Mouse (Mus musculus): ENCODE measurements around the gene Cfap221. TPM values are rescaled to one million over a fixed set of nuclear protein-coding genes. Genes with fewer than 3 reads are reported as not detected.

Cfap221 gene
- total and polyA plus RNA-seq, 3 experiments = not detected

DNA sequence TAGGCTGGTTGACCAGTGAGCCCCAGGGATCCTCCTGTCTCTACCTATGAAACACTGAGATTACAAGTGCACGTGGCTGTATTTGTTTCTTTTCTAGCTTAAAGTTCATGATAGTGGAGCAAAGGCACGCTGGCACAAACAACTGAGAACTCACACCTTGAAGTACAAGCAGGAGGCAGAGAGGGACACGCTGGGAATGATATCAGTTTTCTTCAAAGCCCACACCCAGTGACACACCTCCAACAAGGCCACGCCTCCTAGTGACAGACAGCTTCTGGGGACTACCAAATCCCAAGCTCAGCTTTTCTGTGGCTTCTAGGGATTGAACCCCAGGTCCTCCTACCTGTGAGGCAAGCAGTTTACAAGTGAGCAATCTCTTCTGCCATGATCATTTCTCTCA, 23.9 kb downstream of the Cfap221 start:
- Histone ChIP-seq H3K27ac (ENCODE audit: control insufficient read depth, low read depth, low read length) (no peak overlapping the region), H3K4me3 (ENCODE audit: control insufficient read depth in 1 of 2, insufficient read depth in 1 of 2, low read depth in 2 of 2, low read length in 2 of 2) (no peak overlapping the region), H3K4me1 (ENCODE audit: control insufficient read depth in 1 of 2, insufficient read depth in 2 of 2, low read length in 2 of 2) (no peaks in the 10 kb centered on the region), H3K36me3 (ENCODE audit: control insufficient read depth in 1 of 2, insufficient read depth in 2 of 2, low read length in 2 of 2) (no peaks in the 10 kb centered on the region), H3K79me2 (ENCODE audit: control insufficient read depth, insufficient read depth, low read length, poor library complexity) (no peaks in the 10 kb centered on the region), H3K9me3 (replicated peaks; ENCODE audit: insufficient read depth, low read length) (no peaks in the 10 kb centered on the region), H3K9ac (ENCODE audit: control insufficient read depth, low read depth, low read length, poor library complexity, severe bottlenecking) (no peak overlapping the region), H3K27me3 (ENCODE audit: control insufficient read depth in 1 of 2, insufficient read depth in 2 of 2, low read length in 2 of 2) (peaks cover 0 to 6% of the 10 kb centered on the region in 2 experiments; a peak in 2 of 4 replicates)
- no peak for TF ChIP-seq NELFE (IDR thresholded peaks at IDR 0.05; ENCODE audit: low read depth, low read length)
- no peak for TF ChIP-seq CTCF (IDR thresholded peaks at IDR 0.05 in 2 of 3, conservative IDR thresholded peaks at IDR 0.05 in 1 of 3; ENCODE audit: control insufficient read depth in 1 of 3, insufficient read depth in 1 of 3, low read depth in 2 of 3, low read length in 3 of 3, poor library complexity in 1 of 3, severe bottlenecking in 1 of 3)
- TF ChIP-seq ZC3H11A (IDR thresholded peaks at IDR 0.05; ENCODE audit: low read depth, low read length) = no peak
- no peak for TF ChIP-seq NRF1 (IDR thresholded peaks at IDR 0.05; ENCODE audit: insufficient read depth, low read depth, low read length, poor library complexity, severe bottlenecking)
- no peak for TF ChIP-seq MYB (IDR thresholded peaks at IDR 0.05; ENCODE audit: low read depth, low read length)
- TF ChIP-seq CHD1 (IDR thresholded peaks at IDR 0.05; ENCODE audit: low read depth, low read length) = no peak
- TF ChIP-seq USF1 (IDR thresholded peaks at IDR 0.05; ENCODE audit: low read depth, low read length) = no peak
- TF ChIP-seq E2F4 (IDR thresholded peaks at IDR 0.05; ENCODE audit: borderline replicate concordance, low read depth, low read length) = no peak
- DNase-seq (ENCODE audit: low read depth, low spot score) = peak; percentile 4

DNA sequence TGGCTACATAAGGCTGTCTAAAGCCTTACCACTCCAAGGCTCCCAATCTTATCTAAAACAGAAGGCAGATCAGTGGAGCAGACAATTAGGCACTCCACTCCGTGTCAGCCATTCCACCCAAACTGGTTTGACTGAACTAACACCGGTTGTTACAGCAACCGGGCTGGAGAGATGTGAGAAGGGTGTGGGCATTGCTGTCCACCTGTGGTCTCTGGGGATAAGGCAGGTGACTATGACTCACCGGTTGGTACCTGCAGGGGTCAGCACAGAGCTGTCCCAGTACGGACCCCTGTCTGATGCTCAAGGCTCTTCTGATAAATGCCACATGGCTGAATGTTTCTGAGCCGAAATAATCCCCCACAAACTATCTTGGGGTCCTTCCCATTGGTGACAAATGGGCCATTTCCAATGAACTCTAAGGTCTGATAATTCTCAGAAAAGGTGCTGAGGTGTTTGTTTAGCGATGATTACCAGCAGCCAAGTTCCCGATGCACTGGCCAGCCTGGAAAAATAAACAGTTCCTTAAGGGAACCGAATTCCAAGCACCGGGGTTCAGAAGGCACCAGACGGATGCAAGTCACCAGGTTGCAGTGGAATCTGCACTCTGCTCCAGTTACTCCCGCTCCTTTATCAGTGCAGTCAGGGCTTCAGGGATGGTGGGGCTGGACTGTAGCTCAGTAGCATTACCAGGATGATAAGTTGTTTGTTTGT, 31.1 kb downstream of the Cfap221 start:
- Histone ChIP-seq H3K27me3 (ENCODE audit: control insufficient read depth in 1 of 2, insufficient read depth in 2 of 2, low read length in 2 of 2) (peaks cover 0 to 3% of the 10 kb centered on the region in 2 experiments; a peak in 2 of 4 replicates), H3K27ac (ENCODE audit: control insufficient read depth, low read depth, low read length) (no peak overlapping the region), H3K4me3 (ENCODE audit: control insufficient read depth in 1 of 2, insufficient read depth in 1 of 2, low read depth in 2 of 2, low read length in 2 of 2) (no peak overlapping the region), H3K36me3 (ENCODE audit: control insufficient read depth in 1 of 2, insufficient read depth in 2 of 2, low read length in 2 of 2) (no peaks in the 10 kb centered on the region), H3K9ac (ENCODE audit: control insufficient read depth, low read depth, low read length, poor library complexity, severe bottlenecking) (no peak overlapping the region), H3K9me3 (replicated peaks; ENCODE audit: insufficient read depth, low read length) (no peaks in the 10 kb centered on the region), H3K4me1 (ENCODE audit: control insufficient read depth in 1 of 2, insufficient read depth in 2 of 2, low read length in 2 of 2) (no peaks in the 10 kb centered on the region), H3K79me2 (ENCODE audit: control insufficient read depth, insufficient read depth, low read length, poor library complexity) (no peaks in the 10 kb centered on the region)
- TF ChIP-seq CTCF (IDR thresholded peaks at IDR 0.05 in 2 of 3, conservative IDR thresholded peaks at IDR 0.05 in 1 of 3; ENCODE audit: control insufficient read depth in 1 of 3, insufficient read depth in 1 of 3, low read depth in 2 of 3, low read length in 3 of 3, poor library complexity in 1 of 3, severe bottlenecking in 1 of 3) (0 out of 6 replicates have a peak, but pooled peaks of 1 of the 3 experiments have one; percentile 12), MAX (IDR thresholded peaks at IDR 0.05; ENCODE audit: low read length) (no peak)
- no peak for DNase-seq (ENCODE audit: low read depth, low spot score)

DNA sequence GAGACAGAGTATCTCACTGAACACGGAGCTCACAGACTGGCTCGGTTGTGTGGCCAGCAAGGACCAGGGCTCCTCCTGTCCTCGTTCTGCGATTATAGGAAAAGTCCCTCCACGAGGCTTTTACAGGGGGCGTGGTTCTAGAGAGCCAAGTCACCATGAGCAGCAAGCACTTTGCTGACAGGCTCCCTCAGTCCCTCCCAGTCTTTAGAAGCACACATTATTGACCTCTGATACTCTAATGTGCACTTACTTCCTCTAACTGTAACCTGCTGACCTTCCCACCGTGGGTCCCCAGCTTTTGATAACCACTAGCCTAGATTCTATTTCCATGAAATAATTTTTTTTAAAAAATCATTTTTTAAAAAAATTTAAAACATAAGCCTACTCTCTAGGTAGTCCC, 37.1 kb downstream of the Cfap221 start:
- Histone ChIP-seq H3K36me3 (ENCODE audit: control insufficient read depth in 1 of 2, insufficient read depth in 2 of 2, low read length in 2 of 2) (no peaks in the 10 kb centered on the region), H3K27ac (ENCODE audit: control insufficient read depth, low read depth, low read length) (no peak overlapping the region), H3K27me3 (ENCODE audit: control insufficient read depth in 1 of 2, insufficient read depth in 2 of 2, low read length in 2 of 2) (peaks cover 0 to 3% of the 10 kb centered on the region in 2 experiments; a peak in 2 of 4 replicates), H3K79me2 (ENCODE audit: control insufficient read depth, insufficient read depth, low read length, poor library complexity) (no peaks in the 10 kb centered on the region), H3K9me3 (replicated peaks; ENCODE audit: insufficient read depth, low read length) (no peaks in the 10 kb centered on the region), H3K9ac (ENCODE audit: control insufficient read depth, low read depth, low read length, poor library complexity, severe bottlenecking) (no peak overlapping the region), H3K4me1 (ENCODE audit: control insufficient read depth in 1 of 2, insufficient read depth in 2 of 2, low read length in 2 of 2) (no peaks in the 10 kb centered on the region), H3K4me3 (ENCODE audit: control insufficient read depth in 1 of 2, insufficient read depth in 1 of 2, low read depth in 2 of 2, low read length in 2 of 2) (no peak overlapping the region)
- DNase-seq (ENCODE audit: low read depth, low spot score) = no peak
- TF ChIP-seq USF1 (IDR thresholded peaks at IDR 0.05; ENCODE audit: low read depth, low read length) (no peak), POLR2AphosphoS2 (IDR thresholded peaks at IDR 0.05; ENCODE audit: low read length) (no peak), MAX (IDR thresholded peaks at IDR 0.05; ENCODE audit: low read length) (no peak), TBP (IDR thresholded peaks at IDR 0.05; ENCODE audit: low read depth, low read length) (no peak), MEF2A (IDR thresholded peaks at IDR 0.05; ENCODE audit: extremely low read depth, insufficient replicate concordance, low read depth, low read length, poor library complexity, severe bottlenecking) (no peak), MYC (IDR thresholded peaks at IDR 0.05; ENCODE audit: low read depth, low read length) (no peak), RCOR1 (IDR thresholded peaks at IDR 0.05; ENCODE audit: low read depth, low read length) (no peak), HCFC1 (IDR thresholded peaks at IDR 0.05; ENCODE audit: low read depth, low read length) (no peak), GABPA (IDR thresholded peaks at IDR 0.05; ENCODE audit: low read depth, low read length) (no peak), ZMIZ1 (IDR thresholded peaks at IDR 0.05; ENCODE audit: low read depth, low read length) (no peak), UBTF (IDR thresholded peaks at IDR 0.05; ENCODE audit: borderline replicate concordance, insufficient read depth, low read depth, low read length) (no peak), EP300 (IDR thresholded peaks at IDR 0.05; ENCODE audit: low read depth in 1 of 2, low read length in 2 of 2) (no peak), BHLHE40 (IDR thresholded peaks at IDR 0.05; ENCODE audit: borderline replicate concordance, low read depth, low read length) (no peak), RAD21 (IDR thresholded peaks at IDR 0.05; ENCODE audit: low read depth, low read length) (no peak), TAL1 (IDR thresholded peaks at IDR 0.05; ENCODE audit: low read length) (no peak), E2F4 (IDR thresholded peaks at IDR 0.05; ENCODE audit: borderline replicate concordance, low read depth, low read length) (no peak), MAFK (IDR thresholded peaks at IDR 0.05; ENCODE audit: borderline replicate concordance, low read depth, low read length) (no peak)

Data from MEL (cell line).